ENCODE assay signal across 8 mouse cellular contexts in genomic region chr6:48396008-48396595, GRCm38 (mm10). TPM values are rescaled to one million over a fixed set of nuclear protein-coding genes. Genes with fewer than 3 reads are reported as not detected.
A peak's percentile ranks its signal among the peaks of the same experiment; 100 is the strongest.
DNase-seq lines count a peak whose midpoint lies in the region; ATAC-seq and TF ChIP-seq lines count a peak whose summit lies in the region.

No protein-coding gene starts in this region.

- peak overlapping the region; percentile 68 for H3K4me2 ChIP-seq in hindbrain, embryonic 16.5 days (ENCODE audit: low read length)
- H3K4me2 ChIP-seq in midbrain, postnatal 0 days (ENCODE audit: low read depth, low read length, poor library complexity, severe bottlenecking) = peak overlapping the region; percentile 71

- H3K4me1 ChIP-seq in spleen, adult 2 months (ENCODE audit: control insufficient read depth, insufficient read depth, insufficient read length) = peaks cover 3% of the 10 kb centered on the region; the same call in 1 of the 2 replicates
- H3K4me1 ChIP-seq in hindbrain, embryonic 16.5 days (ENCODE audit: control insufficient read depth, insufficient read depth, low read depth, low read length) = peaks cover 17% of the 10 kb centered on the region
- peaks cover 10% of the 10 kb centered on the region for H3K4me1 ChIP-seq in midbrain, postnatal 0 days (ENCODE audit: insufficient read depth, low read length)

- TF ChIP-seq CTCF in spleen, adult 2 months (IDR thresholded peaks at IDR 0.05; ENCODE audit: extremely low read depth, insufficient read depth, insufficient read length, insufficient replicate concordance) = no peak
- TF ChIP-seq CTCF in midbrain, postnatal 0 days (IDR thresholded peaks at IDR 0.05) = no peak

- peak overlapping the region; percentile 43; the same call in 1 of the 2 replicates for H3K27ac ChIP-seq in spleen, adult 2 months (ENCODE audit: insufficient read depth, low read length)
- peak overlapping the region; percentile 82 for H3K27ac ChIP-seq in hindbrain, embryonic 16.5 days (ENCODE audit: low read depth, low read length)
- H3K27ac ChIP-seq in midbrain, postnatal 0 days (ENCODE audit: low read depth, low read length) = peak overlapping the region; percentile 88

- WGBS in spleen, adult 2 months = 47% methylated on average over 15 of the region's 15 CpGs
- WGBS in hindbrain, embryonic 16.5 days = 33% methylated on average over 15 of the region's 15 CpGs
- WGBS in midbrain, postnatal 0 days = 30% methylated on average over 15 of the region's 15 CpGs

- peak; percentile 57 for DNase-seq in cerebellum, adult 9-11 months
- no peak for DNase-seq in spleen, adult 2 months (ENCODE audit: low read depth in 1 of 2, low spot score in 2 of 2)
- no peak for DNase-seq in spleen, postnatal 36 days (ENCODE audit: low spot score in 2 of 2)
- no peak for DNase-seq in midbrain, postnatal 0 days (ENCODE audit: low spot score)
- DNase-seq in frontal cortex, adult 2 months (ENCODE audit: extremely low spot score in 1 of 2, low spot score in 1 of 2) = no peak
- DNase-seq in ovary, postnatal 14 days (ENCODE audit: low spot score) = no peak

- H3K27me3 ChIP-seq in spleen, adult 2 months (ENCODE audit: control insufficient read depth, insufficient read depth, low read length) = no peaks in the 10 kb centered on the region
- no peaks in the 10 kb centered on the region for H3K27me3 ChIP-seq in hindbrain, embryonic 16.5 days (replicated peaks; ENCODE audit: control insufficient read depth, insufficient read depth, low read length)
- no peaks in the 10 kb centered on the region for H3K27me3 ChIP-seq in midbrain, postnatal 0 days (ENCODE audit: insufficient read depth, low read length)

- TF ChIP-seq POLR2A in spleen, adult 2 months (IDR thresholded peaks at IDR 0.05; ENCODE audit: low read depth, low read length) = no peak

- no peak for ATAC-seq in cerebellum, adult (ENCODE audit: insufficient number of reproducible peaks, low FRiP score, low TSS enrichment)
- ATAC-seq in hindbrain, embryonic 16.5 days = no peak
- no peak for ATAC-seq in midbrain, postnatal 0 days (ENCODE audit: low FRiP score)

- H3K9ac ChIP-seq in hindbrain, embryonic 16.5 days (ENCODE audit: low read depth, low read length) = peak overlapping the region; percentile 80
- H3K9ac ChIP-seq in midbrain, postnatal 0 days (replicated peaks; ENCODE audit: low read length, poor library complexity, severe bottlenecking) = peak overlapping the region; percentile 86

- peak overlapping the region; percentile 74 for H3K4me3 ChIP-seq in spleen, adult 2 months (ENCODE audit: extremely low read depth, insufficient read depth, insufficient read length)
- H3K4me3 ChIP-seq in hindbrain, embryonic 16.5 days (ENCODE audit: low read length) = peak overlapping the region; percentile 65
- peak overlapping the region; percentile 74 for H3K4me3 ChIP-seq in midbrain, postnatal 0 days (ENCODE audit: low read depth, low read length)

- no peaks in the 10 kb centered on the region for H3K36me3 ChIP-seq in spleen, adult 2 months (ENCODE audit: control insufficient read depth, insufficient read depth, low read length)
- no peaks in the 10 kb centered on the region for H3K36me3 ChIP-seq in hindbrain, embryonic 16.5 days (ENCODE audit: control insufficient read depth, insufficient read depth, low read length)
- no peaks in the 10 kb centered on the region; the same call in 1 of the 2 replicates for H3K36me3 ChIP-seq in midbrain, postnatal 0 days (ENCODE audit: insufficient read depth, low read length)

- no peaks in the 10 kb centered on the region for H3K9me3 ChIP-seq in hindbrain, embryonic 16.5 days (ENCODE audit: control insufficient read depth, low read length)
- no peaks in the 10 kb centered on the region for H3K9me3 ChIP-seq in midbrain, postnatal 0 days (ENCODE audit: low read length)

RNA-seq across cellular contexts. Expression of gene Krba1, which starts 0.7 kb away (rescaled TPM):
- 10.6 and 13.8 TPM in 2 replicates for polyA plus RNA-seq in spleen, adult 2 months (2012; rRNA removed)
- polyA plus RNA-seq in hindbrain, embryonic 16.5 days (2015; fragmentation: Nextera tagmentation; extraction: Ambion mirVana) = 26.2 and 27.6 TPM in 2 replicates
- total RNA-seq in midbrain, postnatal 0 days (2014; rRNA removed) = 44.0 and 44.8 TPM in 2 replicates
- 20.8 and 20.9 TPM in 2 replicates for polyA plus RNA-seq in midbrain, postnatal 0 days (2015; fragmentation: Nextera tagmentation; extraction: Ambion mirVana)
- polyA plus RNA-seq in frontal cortex, adult 2 months (2012; rRNA removed) = 44.5 and 48.0 TPM in 2 replicates

RNA-seq across cellular contexts. Expression of gene Zfp467, which starts 49.5 kb away (rescaled TPM):
- 14.9 and 16.1 TPM in 2 replicates for polyA plus RNA-seq in spleen, adult 2 months (2012; rRNA removed)
- 26.3 and 27.8 TPM in 2 replicates for polyA plus RNA-seq in hindbrain, embryonic 16.5 days (2015; fragmentation: Nextera tagmentation; extraction: Ambion mirVana)
- total RNA-seq in midbrain, postnatal 0 days (2014; rRNA removed) = 28.0 and 43.0 TPM in 2 replicates
- polyA plus RNA-seq in midbrain, postnatal 0 days (2015; fragmentation: Nextera tagmentation; extraction: Ambion mirVana) = 41.7 and 44.6 TPM in 2 replicates
- 40.7 and 41.4 TPM in 2 replicates for polyA plus RNA-seq in frontal cortex, adult 2 months (2012; rRNA removed)

RNA-seq across cellular contexts. Expression of gene Sspo, which starts 51.9 kb away (rescaled TPM):
- 2.9 and 4.2 TPM in 2 replicates for polyA plus RNA-seq in spleen, adult 2 months (2012; rRNA removed)
- 0.22 and 0.29 TPM in 2 replicates for polyA plus RNA-seq in hindbrain, embryonic 16.5 days (2015; fragmentation: Nextera tagmentation; extraction: Ambion mirVana)
- total RNA-seq in midbrain, postnatal 0 days (2014; rRNA removed) = 4.6 and 7.3 TPM in 2 replicates
- 0.67 and 1.2 TPM in 2 replicates for polyA plus RNA-seq in midbrain, postnatal 0 days (2015; fragmentation: Nextera tagmentation; extraction: Ambion mirVana)
- polyA plus RNA-seq in frontal cortex, adult 2 months (2012; rRNA removed) = 2.0 and 2.2 TPM in 2 replicates
